Mouse (Mus musculus) heart, postnatal 36 days (tissue): ENCODE data around the gene Klrb1b. TPM values are rescaled to one million over a fixed set of nuclear protein-coding genes. Genes with fewer than 3 reads are reported as not detected.
"Not testable (repeated sequence)": the region's sequence is repeated elsewhere in the genome, so short reads cannot be mapped to it uniquely, and the experiment has no call there.

ENCODE experiments used
- DNase-seq, 2 experiments: peaks; one replicate each; pipeline ENCODE4 v3.0.0; 2021 to 2022
- intact Hi-C: fragments of 180-260 bp; cut with DNase I; formaldehyde crosslinking; loops from one replicate; pipeline ENCODE4 v1.15.1; 2025
- total RNA-seq, 2 experiments: library from RNA; stranded (reverse); gene quantifications; 2 replicates each; pipeline ENCODE4 v1.2.3; 2021

Klrb1b gene
- total RNA-seq, 2 experiments from 2014 or later: not detected

DNA sequence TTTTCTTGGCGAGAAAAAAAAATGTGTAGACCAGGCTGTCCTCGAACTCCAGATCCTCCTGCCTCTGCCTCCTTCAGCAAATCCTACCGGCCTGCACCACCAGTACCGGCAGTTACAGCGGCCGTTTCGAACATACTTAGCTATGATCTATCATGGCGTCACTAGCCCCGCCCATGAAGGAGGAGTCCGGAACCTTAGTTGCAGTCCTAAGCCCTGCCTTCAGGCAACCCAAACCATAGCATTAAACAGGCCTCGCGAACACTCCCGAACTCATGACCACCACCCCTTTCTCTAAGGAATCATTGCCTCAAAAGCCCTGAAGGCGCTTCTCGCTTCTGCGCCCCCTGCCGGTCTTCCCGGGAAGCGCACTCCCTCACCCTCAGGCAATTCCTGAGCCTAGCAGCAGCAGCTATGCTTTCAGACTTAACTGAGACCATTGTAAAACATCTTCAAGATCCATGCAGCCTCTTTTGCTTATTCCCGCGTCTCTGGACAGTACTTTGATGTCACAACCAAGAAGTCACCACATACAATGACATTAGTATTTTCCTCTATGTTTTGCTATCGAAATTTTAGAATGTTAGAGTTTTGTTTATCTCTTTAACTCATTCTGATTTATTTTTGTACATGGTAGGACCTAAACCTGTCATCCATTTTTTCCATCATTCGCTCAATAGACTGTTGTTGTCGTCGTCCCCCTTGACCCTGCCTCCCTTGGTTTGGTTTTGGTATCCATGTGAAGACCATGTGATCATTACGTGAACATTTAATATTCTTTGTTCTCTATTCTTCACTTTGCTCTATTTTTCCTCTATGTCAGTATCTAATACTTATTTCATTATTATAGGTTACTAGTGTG lies 22.9 kb downstream of the Klrb1b start:
- intact Hi-C loops: loop anchor here (1.0 kb wide), 2 partner anchors 35 to 39 kb away; no protein-coding TSS in a partner anchor

DNA sequence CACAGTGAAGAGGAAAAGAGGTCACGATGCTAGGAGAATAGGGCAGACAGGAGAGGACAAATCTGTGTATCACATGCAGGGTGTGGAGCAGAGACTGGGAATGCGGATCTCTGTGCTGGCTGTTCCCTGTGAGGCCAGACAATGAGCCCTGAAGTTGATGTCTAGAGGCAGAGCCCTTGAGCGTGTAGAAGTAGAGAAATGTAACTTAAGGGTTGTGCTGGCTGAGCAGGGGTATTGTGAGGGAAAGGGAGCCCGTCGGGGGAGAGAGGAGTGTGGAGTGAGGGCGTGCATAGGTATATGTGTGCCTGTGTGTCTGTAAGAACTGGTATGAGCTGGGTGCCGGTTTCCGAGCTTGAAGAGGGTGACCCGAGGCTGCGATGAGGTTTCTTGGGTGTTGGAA lies 23.6 kb downstream of the Klrb1b start:
- DNase-seq: peak in 1 of 2 experiments; percentile 13

More for the DNA sequence above, 22.9 kb downstream of the Klrb1b start:
- peak; percentile 93 to 98 for DNase-seq

DNA sequence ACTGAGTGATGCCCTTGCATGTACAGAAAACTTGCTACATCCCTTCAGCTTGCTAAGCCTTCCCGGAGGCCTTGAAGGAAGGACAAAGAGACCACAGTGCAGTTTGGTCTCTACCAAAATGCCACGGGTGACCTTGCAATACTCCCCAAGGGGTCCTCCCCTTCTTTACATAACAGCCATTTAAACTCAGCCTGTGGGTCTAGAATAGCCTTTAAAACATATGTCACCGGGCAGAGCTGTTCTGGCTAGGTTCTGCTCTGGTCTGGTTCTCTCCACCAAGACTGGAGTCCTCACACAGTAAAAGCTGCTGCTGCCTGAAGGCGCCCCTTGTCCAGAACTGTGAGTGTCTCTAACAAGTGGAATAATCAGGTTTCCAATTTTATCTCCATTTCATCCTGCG lies 25.4 kb downstream of the Klrb1b start:
- DNase-seq, intact Hi-C loops: not testable (repeated sequence)

More for the DNA sequence above, 23.6 kb downstream of the Klrb1b start:
- intact Hi-C loops: loop anchor here (1.0 kb wide), 1 partner anchor 38 kb away; no protein-coding TSS in a partner anchor

DNA sequence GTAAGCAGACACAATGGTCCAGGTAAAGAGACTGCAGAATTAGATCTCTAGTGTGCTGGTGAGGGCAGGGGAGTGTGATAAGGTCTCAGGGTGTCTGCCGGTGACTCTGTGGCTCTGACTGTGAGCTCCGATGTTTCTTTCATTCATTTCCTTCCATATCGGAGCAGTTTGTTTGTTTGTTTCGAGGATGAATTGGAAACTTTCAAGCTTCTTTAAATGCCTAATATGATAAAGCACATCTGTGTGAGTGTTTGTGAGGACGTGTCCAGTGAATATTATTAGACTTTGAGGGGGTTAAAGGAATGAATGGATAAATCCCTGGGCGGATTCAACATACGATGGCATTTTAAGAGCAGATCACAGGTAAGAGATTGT lies 26.2 kb downstream of the Klrb1b start:
- intact Hi-C loops: no loop called here

DNA sequence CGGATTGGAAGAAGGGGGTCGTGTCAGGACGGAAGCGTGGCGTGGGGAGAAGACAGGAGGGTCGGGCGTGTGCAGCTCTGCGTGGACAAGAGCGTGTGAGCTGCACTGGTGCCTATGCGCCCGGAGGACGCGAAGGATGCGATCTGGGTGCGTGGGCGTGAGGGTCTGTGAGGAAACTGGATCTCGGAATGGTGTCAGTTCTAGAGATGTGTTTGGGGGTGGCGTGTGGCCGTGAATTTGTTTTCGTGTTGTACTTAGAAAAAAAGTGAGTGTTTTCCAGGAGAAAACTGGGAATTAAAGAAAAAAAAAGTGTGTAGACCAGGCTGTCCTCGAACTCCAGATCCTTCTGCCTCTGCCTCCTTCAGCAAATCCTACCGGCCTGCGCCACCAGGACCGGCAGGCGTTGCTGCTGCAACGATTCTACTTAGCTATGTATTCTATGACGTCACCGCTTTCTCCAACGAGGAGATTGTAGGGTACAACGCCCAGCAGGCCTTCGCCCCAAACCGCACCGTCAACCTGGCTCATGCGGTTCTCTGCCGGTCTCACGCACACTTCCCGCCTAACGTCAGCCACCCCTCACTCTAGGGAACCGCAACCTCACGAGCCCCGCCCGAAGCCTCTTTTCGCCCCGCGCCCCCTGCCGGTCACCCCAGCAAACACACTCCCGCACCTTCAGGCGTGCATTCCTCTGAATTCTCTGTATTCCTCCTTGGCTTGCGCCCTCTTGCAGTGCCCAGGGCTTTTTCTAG lies 26.8 kb downstream of the Klrb1b start:
- intact Hi-C loops: not testable (repeated sequence)
- peak; percentile 90 for DNase-seq

More for the DNA sequence above, 26.2 kb downstream of the Klrb1b start:
- DNase-seq: no peak

DNA sequence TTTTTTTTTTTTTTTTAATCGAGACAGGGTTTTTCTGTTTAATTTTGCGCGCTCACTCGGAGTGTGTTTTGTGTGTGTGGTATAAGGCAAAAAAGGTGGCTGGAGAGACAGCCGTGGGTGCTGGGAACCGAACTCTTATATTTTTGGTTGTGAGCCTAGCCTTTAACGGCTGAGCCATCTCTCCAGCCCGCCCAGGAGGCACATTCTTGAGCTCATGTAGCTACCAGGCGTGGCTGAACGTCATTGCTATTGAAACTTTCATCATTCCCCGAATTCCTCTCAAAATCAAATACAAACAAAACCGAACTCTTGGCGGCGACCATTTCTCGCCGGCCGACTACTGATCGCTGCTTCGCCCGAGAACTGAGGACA lies 27.4 kb downstream of the Klrb1b start:
- DNase-seq: peak; percentile 84
- intact Hi-C loops: not testable (repeated sequence)

DNA sequence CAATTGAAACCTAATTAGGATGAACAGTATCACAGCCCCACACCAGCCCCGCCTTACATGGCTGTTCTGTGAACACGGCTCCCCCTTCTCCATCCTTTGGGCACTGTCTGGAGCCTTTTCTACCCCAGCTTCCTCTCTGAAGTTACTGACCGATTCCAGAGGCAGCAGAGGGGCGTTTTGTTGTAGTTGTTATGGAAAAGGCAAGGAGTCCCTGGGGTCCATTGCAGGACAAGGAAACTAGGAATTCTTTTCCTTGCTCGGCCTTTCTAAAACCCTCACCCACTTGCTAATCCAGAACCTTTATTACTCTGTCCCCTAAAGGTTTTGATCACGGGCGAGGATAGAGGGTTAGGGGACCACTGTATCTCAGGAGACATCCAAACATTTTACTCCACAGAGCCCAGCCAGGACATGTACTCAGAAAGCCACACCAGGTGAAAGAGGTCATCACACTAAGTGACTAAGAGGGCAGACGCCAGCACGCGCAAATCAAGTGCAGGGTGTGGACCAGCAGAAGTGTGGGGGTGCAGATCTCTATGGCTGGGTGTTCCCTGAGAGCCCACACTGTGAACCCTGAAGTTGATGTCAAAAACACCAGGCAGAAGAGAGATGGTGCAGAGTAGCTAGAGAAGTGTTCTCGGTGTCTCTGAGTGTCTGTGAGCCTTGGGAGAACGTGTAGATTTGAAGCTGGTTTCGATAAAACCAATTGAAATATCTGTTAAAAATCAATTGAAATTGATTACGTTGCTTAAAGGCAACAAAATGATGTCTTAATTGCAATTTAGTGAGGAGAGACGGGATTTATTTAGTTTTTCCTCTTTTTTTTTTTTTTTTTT lies 28.0 kb downstream of the Klrb1b start:
- intact Hi-C loops: no loop called here
- peak in 1 of 2 experiments; percentile 10 for DNase-seq

DNA sequence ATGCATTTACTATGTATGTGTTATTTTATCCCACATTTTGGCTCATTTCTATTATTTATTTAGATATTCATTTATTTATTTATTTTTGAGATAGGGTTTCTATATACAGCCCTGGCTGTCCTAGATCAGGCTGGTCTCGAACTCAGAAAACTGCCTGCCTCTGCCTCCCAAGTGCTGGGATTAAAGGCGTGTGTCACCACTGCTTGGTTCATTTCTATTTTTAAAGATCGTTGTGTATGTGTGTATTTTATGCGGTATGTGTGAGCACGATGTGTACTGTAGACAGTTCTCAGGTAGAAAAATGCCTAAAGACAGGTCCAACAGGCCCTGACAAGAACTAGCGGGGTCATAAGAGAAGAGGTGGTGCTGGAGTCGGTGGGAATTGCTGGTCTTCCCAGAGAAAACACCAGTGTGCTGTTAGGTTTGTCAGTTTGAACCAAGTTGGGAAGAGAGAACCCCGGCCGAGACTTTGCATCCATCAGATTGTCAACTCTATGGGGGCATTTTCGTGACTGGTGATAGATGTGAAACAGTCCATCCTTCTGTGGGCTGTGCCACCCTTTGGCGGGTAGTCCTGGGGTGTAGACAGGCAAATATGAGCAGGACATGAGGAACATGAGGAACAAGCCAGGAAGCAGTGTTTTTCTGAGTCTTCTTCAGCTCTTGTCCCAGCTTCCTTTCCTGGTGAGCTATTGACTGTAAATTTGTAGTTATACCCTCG lies 28.8 kb downstream of the Klrb1b start:
- DNase-seq: no peak
- intact Hi-C loops: no loop called here

DNA sequence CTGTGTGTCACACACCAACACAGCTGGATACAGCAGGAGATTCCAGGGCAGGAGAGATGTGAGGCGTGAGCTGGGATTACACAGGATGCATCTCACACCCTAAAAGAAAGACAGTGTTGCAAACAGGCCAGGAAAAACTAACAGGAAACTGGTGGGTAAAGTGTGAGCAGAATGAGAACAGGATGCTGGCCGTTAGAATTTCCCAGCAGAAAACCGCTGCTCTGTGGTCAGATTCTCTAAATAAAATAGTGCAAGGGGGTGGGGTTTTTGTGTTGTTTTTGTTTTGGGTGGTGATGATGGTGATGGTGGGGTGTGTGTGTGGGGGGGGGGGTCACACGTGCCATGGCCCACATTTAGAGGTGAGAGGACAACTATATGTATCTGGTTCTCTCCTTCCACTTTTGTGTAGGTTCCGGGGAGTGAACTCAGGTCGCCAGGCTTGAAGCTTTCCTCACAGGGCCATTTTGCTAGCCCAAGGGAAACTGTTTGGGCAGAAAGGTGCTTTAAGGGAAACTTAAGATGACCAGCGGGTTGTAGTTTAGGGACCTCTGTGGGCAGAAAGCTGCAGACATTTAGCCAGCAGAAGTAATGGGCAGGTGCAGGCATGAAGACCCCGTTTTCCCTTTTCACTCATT lies 29.7 kb downstream of the Klrb1b start:
- intact Hi-C loops: no loop called here
- no peak for DNase-seq

DNA sequence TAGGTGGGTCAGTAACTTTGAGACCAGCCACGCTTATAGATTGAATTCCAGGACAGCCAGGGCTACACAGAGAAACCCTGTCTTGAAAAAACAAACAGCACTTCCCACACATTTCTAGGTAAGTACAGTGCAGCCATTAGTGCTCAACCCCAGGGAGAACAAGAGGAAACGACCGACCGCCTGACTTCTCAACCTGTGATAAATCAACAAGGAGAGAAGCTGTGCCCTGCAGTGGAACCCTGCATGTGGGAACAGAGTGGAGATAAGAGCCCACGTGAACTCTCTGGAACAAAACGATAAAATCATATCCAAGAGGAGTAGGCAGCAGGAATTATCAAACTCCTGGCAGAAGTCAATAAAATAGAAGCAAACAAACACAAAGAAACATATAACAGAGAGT lies 32.4 kb downstream of the Klrb1b start:
- no peak for DNase-seq
- intact Hi-C loops: no loop called here

DNA sequence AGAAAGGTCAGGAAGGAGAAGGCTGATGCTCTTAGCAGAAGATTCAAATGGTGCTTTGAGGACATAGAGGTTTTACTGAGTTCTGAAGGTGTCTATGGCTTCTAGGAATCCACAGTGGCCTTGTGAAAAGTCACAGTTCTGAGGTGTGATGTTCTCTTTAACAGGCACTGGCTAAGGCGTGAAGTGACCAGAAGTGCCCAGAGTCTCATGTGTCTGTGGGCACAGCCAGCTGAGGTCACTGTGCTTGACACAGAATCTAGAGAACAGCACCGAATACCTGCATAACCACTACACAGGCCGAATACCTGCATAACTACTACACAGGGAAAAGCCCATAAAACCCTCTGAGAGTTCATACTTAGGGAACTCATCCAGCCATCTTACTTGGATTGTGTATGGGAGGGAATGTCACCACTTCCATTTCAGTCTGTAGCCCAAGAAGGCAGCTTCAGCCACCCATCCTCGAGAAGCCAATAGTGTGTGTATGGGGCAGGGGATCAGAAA lies 35.6 kb downstream of the Klrb1b start:
- intact Hi-C loops, DNase-seq: not testable (repeated sequence)

DNA sequence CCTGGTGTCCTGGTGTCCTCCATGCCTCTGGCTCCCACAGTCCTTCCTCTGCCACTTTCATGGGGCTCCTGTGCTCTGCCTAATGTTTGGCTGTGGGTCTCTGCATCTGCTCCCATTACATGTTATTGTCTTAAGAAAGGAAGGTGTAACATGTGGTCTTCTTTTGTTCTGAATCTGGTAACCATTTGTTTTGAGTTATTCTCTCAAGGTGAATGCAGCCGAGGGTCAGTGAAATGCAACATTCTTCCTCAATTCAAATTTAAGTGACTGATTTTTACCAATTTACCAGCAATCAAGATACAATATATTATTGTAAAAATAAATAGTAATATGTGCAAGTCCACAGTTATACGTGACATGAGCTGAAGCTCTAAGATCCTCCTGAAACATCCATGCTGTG lies 37.0 kb downstream of the Klrb1b start, which contains the start of gene Klrb1c:
Gene Klrb1c (minus strand): TSS at position 101 of the 400 bp plus-strand sequence.
- intact Hi-C loops: no loop called here
- no peak for DNase-seq

DNA sequence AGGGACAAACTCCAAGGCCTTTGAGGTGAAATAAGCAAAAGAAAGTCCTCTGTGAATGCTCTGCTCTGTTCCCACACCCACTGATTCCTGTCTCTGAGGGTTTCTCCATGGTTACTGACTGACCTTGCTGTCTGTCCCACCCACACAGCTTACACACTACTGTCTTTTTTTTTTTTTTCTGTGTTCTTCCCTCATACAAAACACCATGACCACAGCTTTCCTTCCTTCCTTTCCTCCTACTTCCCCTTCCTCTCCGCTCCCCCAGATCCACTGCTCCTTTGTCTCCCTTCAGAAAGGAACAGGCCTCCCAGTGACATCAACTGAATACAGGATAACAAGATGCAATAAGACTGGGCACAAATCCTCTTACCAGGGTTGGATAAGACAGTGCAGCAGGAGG lies 37.6 kb downstream of the Klrb1b start:
- intact Hi-C loops: no loop called here
- no peak for DNase-seq

DNA sequence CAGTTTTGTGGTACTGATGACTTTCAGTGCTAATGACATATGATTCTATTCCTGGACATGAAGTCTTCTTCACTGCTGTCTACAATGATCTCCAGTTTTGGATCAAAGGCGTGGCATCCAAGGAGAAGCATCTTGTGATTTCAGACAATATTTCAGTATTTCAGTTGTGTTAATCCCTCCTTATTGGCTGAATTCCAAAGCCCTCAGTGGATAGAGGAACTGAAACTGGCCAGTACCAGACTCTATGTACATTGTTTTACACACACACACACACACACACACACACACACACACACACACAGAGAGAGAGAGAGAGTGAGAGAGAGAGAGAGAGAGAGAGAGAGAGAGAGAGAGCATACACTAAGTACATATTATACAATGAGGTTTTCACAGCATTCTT lies 39.7 kb downstream of the Klrb1b start:
- intact Hi-C loops, DNase-seq: not testable (repeated sequence)

DNA sequence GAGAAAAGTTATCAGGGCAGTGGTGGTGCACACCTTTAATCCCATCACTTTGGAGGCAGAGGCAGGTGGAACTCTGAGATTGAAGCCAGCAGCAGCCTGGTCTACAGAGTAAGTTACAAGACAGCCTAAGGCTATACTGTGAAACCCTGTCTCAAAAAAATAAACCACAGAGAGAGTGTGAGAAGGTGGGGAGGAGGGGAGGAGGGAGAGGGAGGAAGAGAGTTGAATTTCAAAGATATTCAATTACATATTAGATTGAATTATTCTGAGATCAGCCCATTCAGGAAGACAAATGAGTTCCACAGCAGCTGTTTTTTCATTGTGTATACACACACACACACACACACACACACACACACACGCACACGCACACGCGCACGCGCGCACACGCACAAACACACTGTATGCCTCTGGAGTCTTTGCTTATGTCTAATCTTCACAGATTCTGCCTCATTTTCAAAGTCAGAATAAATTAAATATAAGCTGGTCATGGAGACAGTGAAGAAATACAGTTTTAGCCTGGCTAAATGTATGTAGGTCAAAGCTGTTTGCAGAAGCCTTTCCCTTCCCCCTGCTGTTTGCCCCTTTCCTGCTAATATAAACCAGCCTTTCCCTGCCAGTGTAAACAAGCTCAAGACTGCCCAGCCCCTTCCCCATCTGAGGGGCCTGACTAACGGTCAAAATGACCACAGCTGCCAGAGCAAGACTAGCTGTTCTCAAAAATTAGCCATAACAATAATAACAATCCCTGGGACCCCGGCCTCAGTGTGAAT lies 56.5 kb downstream of the Klrb1b start:
- intact Hi-C loops: loop anchor here (10.0 kb wide), 1 partner anchor 345 kb away; the partner anchor contains the start of gene Itfg2
- no peak for DNase-seq

DNA sequence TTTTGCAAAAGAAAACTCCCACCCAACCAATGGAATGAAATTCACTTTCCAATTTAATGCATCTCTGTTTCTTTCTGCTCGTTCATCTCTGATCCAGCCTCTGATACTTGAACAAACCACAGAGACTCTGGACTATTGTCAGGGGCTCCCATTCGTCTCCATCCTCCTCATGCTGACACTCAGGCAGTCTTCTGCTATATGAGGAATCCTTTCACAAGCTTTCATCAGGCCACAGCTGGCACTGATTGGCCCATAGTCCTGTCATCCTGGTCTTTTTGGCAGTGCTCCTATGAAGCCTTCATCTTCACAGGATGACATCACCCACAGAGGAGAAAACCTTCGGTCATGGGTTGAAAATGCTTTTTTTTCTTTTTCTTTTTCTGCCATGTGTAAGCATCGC lies 58.1 kb downstream of the Klrb1b start:
- DNase-seq: no peak
- intact Hi-C loops: loop anchor here (10.0 kb wide), 1 partner anchor 343 kb away; the partner anchor contains the start of gene Itfg2

DNA sequence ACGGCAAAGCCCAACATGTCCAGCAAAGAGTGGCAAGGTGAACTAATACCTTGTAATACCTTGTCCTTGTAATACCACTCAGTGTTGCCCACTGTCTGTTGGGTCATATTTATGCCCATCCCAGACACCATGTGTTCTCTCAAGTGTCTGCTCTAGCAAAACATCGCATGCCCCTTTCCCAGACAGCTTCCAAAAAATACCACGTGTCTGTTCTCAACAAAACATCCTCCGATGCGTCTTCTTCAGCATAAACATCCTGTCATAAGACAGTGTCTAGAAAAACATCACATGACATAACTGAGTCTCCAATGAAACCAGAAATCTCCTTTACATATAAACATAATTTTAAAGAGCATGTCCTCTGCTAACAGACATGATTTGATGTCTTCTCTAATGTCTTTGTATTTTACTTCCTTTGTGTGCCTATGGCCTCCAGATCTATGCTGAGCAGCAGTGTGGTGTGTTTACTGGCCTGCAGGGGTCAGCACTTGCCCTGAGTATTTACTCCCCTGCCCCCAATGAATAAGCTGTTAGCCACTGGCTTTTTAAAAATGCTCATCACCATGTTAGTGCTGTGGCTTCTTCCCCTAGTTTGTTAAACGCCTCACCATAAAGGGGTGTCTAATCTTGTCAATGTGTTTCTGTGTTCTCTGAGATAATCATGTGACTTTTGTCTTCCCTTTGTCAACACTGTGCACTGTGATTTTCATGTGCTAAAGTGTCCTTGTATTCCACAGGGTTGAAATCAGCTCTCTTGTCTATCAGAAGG lies 59.5 kb downstream of the Klrb1b start:
- peak; percentile 37 to 57 for DNase-seq
- intact Hi-C loops: loop anchor here (1.0 to 10.0 kb wide), 2 partner anchors 39 to 342 kb away; partner anchors contain the start of gene Itfg2
